ENCODE assay signal across 18 mouse cellular contexts in genomic region chr19:45065226-45065625, GRCm38 (mm10). TPM values are rescaled to one million over a fixed set of nuclear protein-coding genes. Genes with fewer than 3 reads are reported as not detected.
DNase-seq lines count a peak whose midpoint lies in the region; ATAC-seq lines count a peak whose summit lies in the region.
"Had no signal": no experiment of that assay in that cellular context is flagged by ENCODE, and none has a peak within 500 bp of the region (broad histone marks: within the 10 kb centered on the region; RNA-seq: fewer than 3 reads in every experiment).

No protein-coding gene starts in this region.

- H3K9me3 ChIP-seq in hindbrain, embryonic 14.5 days (ENCODE audit: control insufficient read depth, low read length): no peaks in the 10 kb centered on the region
- H3K9me3 ChIP-seq in hindbrain, embryonic 10.5 days: no peaks in the 10 kb centered on the region
- H3K9me3 ChIP-seq in neural tube, embryonic 15.5 days (replicated peaks): no peaks in the 10 kb centered on the region
- H3K9me3 ChIP-seq in limb, embryonic 12.5 days: no peaks in the 10 kb centered on the region
- H3K9me3 ChIP-seq: forebrain, embryonic 13.5 days; liver, embryonic 12.5 days had no signal

- no peak for ATAC-seq in hindbrain, embryonic 14.5 days (ENCODE audit: low FRiP score)
- ATAC-seq in neural tube, embryonic 15.5 days (ENCODE audit: low FRiP score): no peak
- ATAC-seq in limb, embryonic 12.5 days (ENCODE audit: insufficient number of reproducible peaks, insufficient read depth, low FRiP score, low TSS enrichment, low read depth): no peak
- ATAC-seq: forebrain, embryonic 13.5 days; inflammation-experienced regulatory T-cells, adult 6 months; liver, embryonic 12.5 days had no signal

- 0 out of 2 replicates have a peak overlapping the region, but pooled peaks have one; percentile 2 for H3K4me2 ChIP-seq in hindbrain, embryonic 14.5 days (replicated peaks)
- no peak overlapping the region for H3K4me2 ChIP-seq in neural tube, embryonic 15.5 days
- H3K4me2 ChIP-seq in limb, embryonic 12.5 days: peak overlapping the region; percentile 17; the same call in 1 of the 2 replicates
- H3K4me2 ChIP-seq: forebrain, embryonic 13.5 days; liver, embryonic 12.5 days had no signal

- H3K4me3 ChIP-seq in hindbrain, embryonic 14.5 days (replicated peaks; ENCODE audit: low read length): no peak overlapping the region
- no peak overlapping the region for H3K4me3 ChIP-seq in hindbrain, embryonic 10.5 days
- no peak overlapping the region for H3K4me3 ChIP-seq in neural tube, embryonic 15.5 days (replicated peaks)
- H3K4me3 ChIP-seq in limb, embryonic 12.5 days (replicated peaks): 0 out of 2 replicates have a peak overlapping the region, but pooled peaks have one; percentile 18
- H3K4me3 ChIP-seq: forebrain, embryonic 13.5 days; liver, embryonic 12.5 days had no signal

- H3K27ac ChIP-seq in hindbrain, embryonic 14.5 days: no peak overlapping the region
- no peak overlapping the region for H3K27ac ChIP-seq in hindbrain, embryonic 10.5 days
- H3K27ac ChIP-seq in neural tube, embryonic 15.5 days (replicated peaks): no peak overlapping the region
- no peak overlapping the region for H3K27ac ChIP-seq in limb, embryonic 12.5 days
- H3K27ac ChIP-seq: forebrain, embryonic 13.5 days; liver, embryonic 12.5 days had no signal

- no peaks in the 10 kb centered on the region for H3K36me3 ChIP-seq in hindbrain, embryonic 14.5 days (replicated peaks; ENCODE audit: control insufficient read depth, insufficient read depth)
- H3K36me3 ChIP-seq in hindbrain, embryonic 10.5 days: no peaks in the 10 kb centered on the region
- H3K36me3 ChIP-seq in neural tube, embryonic 15.5 days: no peaks in the 10 kb centered on the region
- H3K36me3 ChIP-seq in limb, embryonic 12.5 days: no peaks in the 10 kb centered on the region
- H3K36me3 ChIP-seq: liver, embryonic 12.5 days had no signal

- WGBS in hindbrain, embryonic 14.5 days: 2% methylated on average over 20 of the region's 21 CpGs
- WGBS in hindbrain, embryonic 10.5 days: 5% methylated on average over 21 of the region's 21 CpGs
- WGBS in neural tube, embryonic 15.5 days: 5% methylated on average over 21 of the region's 21 CpGs
- WGBS in limb, embryonic 12.5 days: 3% methylated on average over 21 of the region's 21 CpGs

- H3K27me3 ChIP-seq in hindbrain, embryonic 14.5 days (ENCODE audit: control insufficient read depth, insufficient read depth, low read length): peaks cover 45% of the 10 kb centered on the region
- peaks cover 72% of the 10 kb centered on the region for H3K27me3 ChIP-seq in hindbrain, embryonic 10.5 days (ENCODE audit: insufficient read depth, poor library complexity, severe bottlenecking)
- H3K27me3 ChIP-seq in neural tube, embryonic 15.5 days (replicated peaks): peaks cover 61% of the 10 kb centered on the region
- H3K27me3 ChIP-seq in limb, embryonic 12.5 days: peaks cover 61% of the 10 kb centered on the region

- H3K9ac ChIP-seq in hindbrain, embryonic 14.5 days: no peak overlapping the region
- no peak overlapping the region for H3K9ac ChIP-seq in neural tube, embryonic 15.5 days (replicated peaks)
- no peak overlapping the region for H3K9ac ChIP-seq in limb, embryonic 12.5 days (replicated peaks)
- H3K9ac ChIP-seq: forebrain, embryonic 13.5 days; liver, embryonic 12.5 days had no signal

- H3K4me1 ChIP-seq in hindbrain, embryonic 14.5 days (replicated peaks; ENCODE audit: control insufficient read depth, insufficient read depth, low read length): 0 out of 2 replicates have a peak, but pooled peaks cover 4% of the 10 kb centered on the region
- H3K4me1 ChIP-seq in hindbrain, embryonic 10.5 days (replicated peaks): peaks cover 18% of the 10 kb centered on the region
- peaks cover 15% of the 10 kb centered on the region for H3K4me1 ChIP-seq in neural tube, embryonic 15.5 days
- 0 out of 2 replicates have a peak, but pooled peaks cover 6% of the 10 kb centered on the region for H3K4me1 ChIP-seq in limb, embryonic 12.5 days (replicated peaks)

- no peak for DNase-seq in hindbrain, embryonic 14.5 days (ENCODE audit: low spot score)
- DNase-seq in hindbrain, embryonic 10.5 days (ENCODE audit: low spot score): no peak
- peak; percentile 27 for DNase-seq in neural tube, embryonic 10.5 days (ENCODE audit: extremely low spot score, low spot score)
- peak; percentile 43 for DNase-seq in testis, postnatal 10 days (ENCODE audit: low spot score)
- no peak for DNase-seq in cerebellum, adult 11 months
- DNase-seq in adrenal gland, postnatal 4 days (ENCODE audit: low spot score in 2 of 2): no peak
- DNase-seq: adrenal gland, postnatal 14 days; cerebellum, adult 9-10 months; kidney, postnatal 14 days; layer of hippocampus, adult 9-11 months; thymus, postnatal 36 days had no signal

RNA-seq across cellular contexts. Expression of gene Kazald1, which starts 9.8 kb away (rescaled TPM):
- polyA plus RNA-seq in hindbrain, embryonic 14.5 days (2014; fragmentation: Nextera tagmentation; extraction: Ambion mirVana): 2.5 and 4.9 TPM in 2 replicates
- polyA plus RNA-seq in hindbrain, embryonic 10.5 days (2016; fragmentation: Nextera tagmentation; extraction: Ambion mirVana): 1.3 and 8.9 TPM in 2 replicates
- 3.0 and 5.3 TPM in 2 replicates for polyA plus RNA-seq in neural tube, embryonic 15.5 days (2015; fragmentation: Nextera tagmentation; extraction: Ambion mirVana)
- 3.3 and 4.1 TPM in 2 replicates for polyA plus RNA-seq in limb, embryonic 12.5 days (2016; fragmentation: Nextera tagmentation; extraction: Ambion mirVana)
- total RNA-seq in adrenal gland, postnatal 4 days (2021): 1 to 10 TPM; 7.5 TPM
- total RNA-seq: granulocyte monocyte progenitor cell, adult 5-6 weeks; megakaryocyte, adult 5-6 weeks had no signal

RNA-seq across cellular contexts. Expression of gene Sfxn3, which starts 17.9 kb away (rescaled TPM):
- polyA plus RNA-seq in hindbrain, embryonic 14.5 days (2014; fragmentation: Nextera tagmentation; extraction: Ambion mirVana): 67.8 and 77.0 TPM in 2 replicates
- 9.8 and 17.8 TPM in 2 replicates for polyA plus RNA-seq in hindbrain, embryonic 10.5 days (2016; fragmentation: Nextera tagmentation; extraction: Ambion mirVana)
- 68.6 and 75.8 TPM in 2 replicates for polyA plus RNA-seq in neural tube, embryonic 15.5 days (2015; fragmentation: Nextera tagmentation; extraction: Ambion mirVana)
- 18.3 and 19.2 TPM in 2 replicates for polyA plus RNA-seq in limb, embryonic 12.5 days (2016; fragmentation: Nextera tagmentation; extraction: Ambion mirVana)
- total RNA-seq in adrenal gland, postnatal 4 days (2021): 10 to 100 TPM; 70.9 to 72.4 TPM

RNA-seq across cellular contexts. Expression of gene Pdzd7, which starts 19.7 kb away (rescaled TPM):
- 2.5 and 2.9 TPM in 2 replicates for polyA plus RNA-seq in hindbrain, embryonic 14.5 days (2014; fragmentation: Nextera tagmentation; extraction: Ambion mirVana)
- 0.26 and 0.40 TPM in 2 replicates for polyA plus RNA-seq in hindbrain, embryonic 10.5 days (2016; fragmentation: Nextera tagmentation; extraction: Ambion mirVana)
- polyA plus RNA-seq in neural tube, embryonic 15.5 days (2015; fragmentation: Nextera tagmentation; extraction: Ambion mirVana): 1.5 and 2.6 TPM in 2 replicates
- polyA plus RNA-seq in limb, embryonic 12.5 days (2016; fragmentation: Nextera tagmentation; extraction: Ambion mirVana): 0.20 and 0.56 TPM in 2 replicates
- under 1 TPM; 0.25 to 0.34 TPM for total RNA-seq in adrenal gland, postnatal 4 days (2021)
- total RNA-seq: adrenal gland, postnatal 14 days; megakaryocyte, adult 5-6 weeks had no signal
- polyA plus RNA-seq: inflammation-experienced regulatory T-cells, adult 6 months; liver, embryonic 12.5 days had no signal

RNA-seq across cellular contexts. Expression of gene Lzts2, which starts 51.0 kb away (rescaled TPM):
- 18.8 and 20.1 TPM in 2 replicates for polyA plus RNA-seq in hindbrain, embryonic 14.5 days (2014; fragmentation: Nextera tagmentation; extraction: Ambion mirVana)
- polyA plus RNA-seq in hindbrain, embryonic 10.5 days (2016; fragmentation: Nextera tagmentation; extraction: Ambion mirVana): 67.5 and 69.1 TPM in 2 replicates
- 23.4 and 28.2 TPM in 2 replicates for polyA plus RNA-seq in neural tube, embryonic 15.5 days (2015; fragmentation: Nextera tagmentation; extraction: Ambion mirVana)
- 105 TPM in 2 replicates for polyA plus RNA-seq in limb, embryonic 12.5 days (2016; fragmentation: Nextera tagmentation; extraction: Ambion mirVana)
- 100 to 1,000 TPM; 107 to 119 TPM for total RNA-seq in adrenal gland, postnatal 4 days (2021)

RNA-seq across cellular contexts. Expression of gene Mrpl43, which starts 59.0 kb away (rescaled TPM):
- polyA plus RNA-seq in hindbrain, embryonic 14.5 days (2014; fragmentation: Nextera tagmentation; extraction: Ambion mirVana): 75.8 and 85.4 TPM in 2 replicates
- 75.6 and 83.0 TPM in 2 replicates for polyA plus RNA-seq in hindbrain, embryonic 10.5 days (2016; fragmentation: Nextera tagmentation; extraction: Ambion mirVana)
- 89.1 and 96.2 TPM in 2 replicates for polyA plus RNA-seq in neural tube, embryonic 15.5 days (2015; fragmentation: Nextera tagmentation; extraction: Ambion mirVana)
- polyA plus RNA-seq in limb, embryonic 12.5 days (2016; fragmentation: Nextera tagmentation; extraction: Ambion mirVana): 77.5 and 78.5 TPM in 2 replicates
- 10 to 100 TPM; 49.9 to 51.2 TPM for total RNA-seq in adrenal gland, postnatal 4 days (2021)

Comparison
In these comparisons a context has a peak if more than half of its experiments do, and no peak if none do; other contexts are left out.
1. DNase-seq: peak in neural tube, embryonic 10.5 days (single experiment) and testis, postnatal 10 days (single experiment); none in hindbrain, embryonic 14.5 days (single experiment), hindbrain, embryonic 10.5 days (single experiment), cerebellum, adult 11 months (single experiment) and adrenal gland, postnatal 4 days (0 of 2).